Mouse (Mus musculus): ENCODE data around the gene Srbd1.

The Srbd1 gene

GRCm38 (mm10) chr17:86032113-86032714 is 112.8 kb downstream of the Srbd1 start:
- no peak for DNase-seq

GRCm38 (mm10) chr17:86030016-86030415 is 115.0 kb downstream of the Srbd1 start:
- DNase-seq: no peak

- DNase-seq: no peak
Measured at GRCm38 (mm10) chr17:86029175-86029574, 115.8 kb downstream of the Srbd1 start.

GRCm38 (mm10) chr17:86027577-86028199 is 117.3 kb downstream of the Srbd1 start:
- no peak for DNase-seq

GRCm38 (mm10) chr17:86024589-86024988 is 120.4 kb downstream of the Srbd1 start:
- no peak for DNase-seq

- no peak for DNase-seq
Measured at GRCm38 (mm10) chr17:86022366-86022765, 122.6 kb downstream of the Srbd1 start.

GRCm38 (mm10) chr17:86021815-86022214 is 123.2 kb downstream of the Srbd1 start:
- DNase-seq: no peak

GRCm38 (mm10) chr17:86021231-86021630 is 123.7 kb downstream of the Srbd1 start:
- no peak for DNase-seq

GRCm38 (mm10) chr17:86019793-86020192 is 125.2 kb downstream of the Srbd1 start:
- no peak for DNase-seq

- DNase-seq: no peak
Measured at GRCm38 (mm10) chr17:86014246-86014645, 130.7 kb downstream of the Srbd1 start.

GRCm38 (mm10) chr17:86012576-86012975 is 132.4 kb downstream of the Srbd1 start:
- no peak for DNase-seq

- no peak for DNase-seq
Measured at GRCm38 (mm10) chr17:86011849-86012248, 133.1 kb downstream of the Srbd1 start.

- DNase-seq: no peak
Measured at GRCm38 (mm10) chr17:86008401-86008800, 136.6 kb downstream of the Srbd1 start.

- no peak for DNase-seq
Measured at GRCm38 (mm10) chr17:86002113-86002512, 142.9 kb downstream of the Srbd1 start.

- DNase-seq: no peak
Measured at GRCm38 (mm10) chr17:86001667-86002066, 143.3 kb downstream of the Srbd1 start.

GRCm38 (mm10) chr17:85995727-85996126 is 149.2 kb downstream of the Srbd1 start:
- no peak for DNase-seq

- DNase-seq: no peak
Measured at GRCm38 (mm10) chr17:85995086-85995485, 149.9 kb downstream of the Srbd1 start.

- no peak for DNase-seq
Measured at GRCm38 (mm10) chr17:85989058-85989769, 155.8 kb downstream of the Srbd1 start.

GRCm38 (mm10) chr17:85987531-85987930 is 157.4 kb downstream of the Srbd1 start:
- no peak for DNase-seq

- DNase-seq: no peak
Measured at GRCm38 (mm10) chr17:85986624-85987023, 158.4 kb downstream of the Srbd1 start.

- DNase-seq: no peak
Measured at GRCm38 (mm10) chr17:85986181-85986580, 158.8 kb downstream of the Srbd1 start.

GRCm38 (mm10) chr17:85985131-85985530 is 159.8 kb downstream of the Srbd1 start:
- no peak for DNase-seq

GRCm38 (mm10) chr17:85982271-85982670 is 162.7 kb downstream of the Srbd1 start:
- DNase-seq: no peak

- DNase-seq: no peak
Measured at GRCm38 (mm10) chr17:85981869-85982268, 163.1 kb downstream of the Srbd1 start.

Measured in B cell, adult 2 months (primary cell).